Mouse (Mus musculus) olfactory bulb, adult 2 months (tissue): ENCODE data around the gene Unc13d. TPM values are rescaled to one million over a fixed set of nuclear protein-coding genes. Genes with fewer than 3 reads are reported as not detected.
"Not testable (repeated sequence)": the region's sequence is repeated elsewhere in the genome, so short reads cannot be mapped to it uniquely, and the experiment has no call there.

Source experiments
- H3K27ac ChIP-seq: fragments of 200-500 bp; 2 replicates; pipeline ENCODE4 v1.5.1; 2012; ENCODE audit warnings: low read depth, low read length; ENCODE audit not compliant: insufficient read depth
- H3K4me1 ChIP-seq: fragments of 200-500 bp; 2 replicates; pipeline ENCODE4 v1.6.1; 2012; ENCODE audit warnings: low read length; ENCODE audit not compliant: control insufficient read depth, insufficient read depth
- H3K4me3 ChIP-seq: fragments of 200-500 bp; 2 replicates; pipeline ENCODE4 v1.5.1; 2012; ENCODE audit warnings: mild to moderate bottlenecking, low read depth, low read length, moderate library complexity; ENCODE audit not compliant: insufficient read depth
- CTCF ChIP-seq: fragments of 200-500 bp; IDR thresholded peaks from 2 replicates; pipeline ENCODE4 v1.5.1; 2012; ENCODE audit warnings: low read depth, mild to moderate bottlenecking, low read length, moderate library complexity; ENCODE audit not compliant: insufficient read depth
- POLR2A ChIP-seq: fragments of 200-500 bp; IDR thresholded peaks from 2 replicates; pipeline ENCODE4 v1.6.1; 2012; ENCODE audit warnings: mild to moderate bottlenecking, low read depth, low read length, moderate library complexity; ENCODE audit not compliant: insufficient read depth
- WGBS: fragments of 180-500 bp; shearing (Covaris S2); methylation state at CpG from one replicate; pipeline ENCODE4 v1.1.7; 2018; 5-methylcytosine and 5-hydroxymethylcytosine counted together
- polyA plus RNA-seq: library from polyadenylated mRNA; stranded (reverse); fragments of >200 nt; gene quantifications from 2 replicates; pipeline ENCODE4 v1.2.4, GENCODE M21; 2012; ENCODE audit warnings: low replicate concordance; ENCODE audit not compliant: missing spikeins, insufficient read depth, insufficient read length

Unc13d gene
- polyA plus RNA-seq, 1 experiment, result not detected

DNA sequence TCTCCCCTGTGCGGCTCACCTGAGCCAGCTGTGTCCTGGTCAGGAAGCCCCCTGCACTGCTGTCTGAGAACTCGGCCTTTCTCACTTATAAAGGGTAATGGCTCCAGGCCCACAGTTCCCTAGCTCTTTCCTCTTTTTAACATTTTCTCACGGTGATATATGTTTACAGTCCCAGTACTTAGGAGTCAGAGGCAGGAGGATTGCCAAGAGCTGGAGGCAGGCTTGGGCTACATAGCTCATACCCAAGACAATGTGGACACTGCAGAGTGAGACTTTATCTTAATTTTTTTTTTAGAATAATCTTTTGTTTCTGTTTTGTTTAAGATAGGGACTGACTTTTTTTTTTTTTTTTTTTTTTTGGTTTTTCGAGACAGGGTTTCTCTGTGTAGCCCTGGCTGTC, 24.7 kb upstream of the Unc13d start:
- peak overlapping the region; percentile 46; the same call in 1 of the 2 replicates for H3K27ac ChIP-seq
- H3K4me1 ChIP-seq, result peaks cover 19% of the 10 kb centered on the region
- 42% methylated on average over 4 of the region's 4 CpGs for WGBS
- no peak for TF ChIP-seq POLR2A
- no peak for TF ChIP-seq CTCF
- no peak overlapping the region for H3K4me3 ChIP-seq

GRCm38 (mm10) chr11:116101931-116102381, 24.2 kb upstream of the Unc13d start:
- Histone ChIP-seq H3K4me1 (peaks cover 18% of the 10 kb centered on the region), H3K4me3 (no peak overlapping the region), H3K27ac (peak overlapping the region; percentile 46; the same call in 1 of the 2 replicates)
- WGBS, result 47% methylated on average over 11 of the region's 11 CpGs
- TF ChIP-seq POLR2A, result no peak
- no peak for TF ChIP-seq CTCF

GRCm38 (mm10) chr11:116100839-116101238, 23.1 kb upstream of the Unc13d start:
- H3K4me3 ChIP-seq, result no peak overlapping the region
- TF ChIP-seq CTCF (no peak), POLR2A (no peak)
- 92% methylated on average over 7 of the region's 7 CpGs for WGBS
- H3K27ac ChIP-seq, result no peak overlapping the region
- H3K4me1 ChIP-seq, result peaks cover 13% of the 10 kb centered on the region

GRCm38 (mm10) chr11:116100385-116100784, 22.6 kb upstream of the Unc13d start:
- TF ChIP-seq POLR2A (no peak), CTCF (no peak)
- no peak overlapping the region for H3K27ac ChIP-seq
- 82% methylated on average over 6 of the region's 6 CpGs for WGBS
- peaks cover 13% of the 10 kb centered on the region for H3K4me1 ChIP-seq
- H3K4me3 ChIP-seq, result no peak overlapping the region

DNA sequence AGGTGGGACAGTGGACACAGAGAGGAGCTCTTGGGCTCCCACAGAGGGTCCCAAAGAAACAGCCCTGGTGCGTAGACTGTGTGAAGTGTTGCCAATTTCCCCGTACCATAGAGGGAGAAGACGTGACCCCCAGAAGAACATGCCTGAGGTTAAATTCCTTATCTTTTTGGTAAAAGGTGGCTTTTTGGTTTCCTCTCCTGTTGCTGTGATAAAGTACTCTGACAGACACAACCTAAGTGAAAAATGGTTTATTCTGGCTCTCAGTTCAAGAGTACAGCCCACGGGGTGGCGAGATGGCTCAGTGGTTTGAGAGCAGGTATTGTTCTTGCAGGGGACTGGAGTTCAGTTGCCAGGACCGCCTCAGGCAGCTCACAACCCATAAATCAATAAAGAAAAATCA, 21.7 kb upstream of the Unc13d start:
- no peak overlapping the region for H3K4me3 ChIP-seq
- H3K4me1 ChIP-seq, result peaks cover 12% of the 10 kb centered on the region
- no peak for TF ChIP-seq POLR2A
- TF ChIP-seq CTCF, result no peak
- H3K27ac ChIP-seq, result no peak overlapping the region
- WGBS, result 90% methylated on average over 6 of the region's 6 CpGs

DNA sequence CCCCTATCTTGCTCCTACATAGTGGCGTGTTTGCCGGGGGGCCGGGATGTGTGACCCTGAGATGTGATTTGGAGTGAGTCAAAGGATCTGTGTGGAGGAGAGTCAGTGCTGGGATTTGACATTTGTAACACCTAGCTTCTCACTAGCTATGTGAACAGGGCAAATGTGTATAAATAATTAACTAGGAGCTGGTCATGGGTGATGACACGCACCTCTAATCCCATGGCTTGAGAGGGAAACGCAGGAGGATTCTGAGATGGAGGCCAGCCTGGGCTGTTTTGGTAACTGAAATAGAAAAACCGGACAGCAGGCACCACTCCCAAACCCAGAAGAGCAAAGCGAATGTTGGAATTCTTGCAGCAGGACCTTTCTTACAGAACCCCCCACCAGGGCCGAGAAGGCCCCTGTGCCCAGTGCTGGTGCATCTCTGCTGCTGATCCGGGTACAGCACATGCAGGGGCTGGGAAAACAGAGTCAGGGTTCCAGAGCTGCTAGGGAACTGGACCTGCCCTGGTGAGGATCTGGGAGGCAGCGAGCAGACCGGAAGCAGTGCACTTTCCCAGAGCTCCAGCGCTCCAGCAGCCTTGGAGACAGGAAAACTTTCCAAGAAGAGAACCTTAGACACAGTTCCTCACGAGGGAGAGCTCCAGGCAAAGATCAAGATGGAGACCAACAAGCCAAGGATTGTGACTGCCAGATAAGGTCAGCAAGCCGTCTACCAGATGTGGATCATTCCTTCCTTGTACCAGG, 21.1 kb upstream of the Unc13d start:
- no peak for TF ChIP-seq CTCF
- TF ChIP-seq POLR2A, result no peak

DNA sequence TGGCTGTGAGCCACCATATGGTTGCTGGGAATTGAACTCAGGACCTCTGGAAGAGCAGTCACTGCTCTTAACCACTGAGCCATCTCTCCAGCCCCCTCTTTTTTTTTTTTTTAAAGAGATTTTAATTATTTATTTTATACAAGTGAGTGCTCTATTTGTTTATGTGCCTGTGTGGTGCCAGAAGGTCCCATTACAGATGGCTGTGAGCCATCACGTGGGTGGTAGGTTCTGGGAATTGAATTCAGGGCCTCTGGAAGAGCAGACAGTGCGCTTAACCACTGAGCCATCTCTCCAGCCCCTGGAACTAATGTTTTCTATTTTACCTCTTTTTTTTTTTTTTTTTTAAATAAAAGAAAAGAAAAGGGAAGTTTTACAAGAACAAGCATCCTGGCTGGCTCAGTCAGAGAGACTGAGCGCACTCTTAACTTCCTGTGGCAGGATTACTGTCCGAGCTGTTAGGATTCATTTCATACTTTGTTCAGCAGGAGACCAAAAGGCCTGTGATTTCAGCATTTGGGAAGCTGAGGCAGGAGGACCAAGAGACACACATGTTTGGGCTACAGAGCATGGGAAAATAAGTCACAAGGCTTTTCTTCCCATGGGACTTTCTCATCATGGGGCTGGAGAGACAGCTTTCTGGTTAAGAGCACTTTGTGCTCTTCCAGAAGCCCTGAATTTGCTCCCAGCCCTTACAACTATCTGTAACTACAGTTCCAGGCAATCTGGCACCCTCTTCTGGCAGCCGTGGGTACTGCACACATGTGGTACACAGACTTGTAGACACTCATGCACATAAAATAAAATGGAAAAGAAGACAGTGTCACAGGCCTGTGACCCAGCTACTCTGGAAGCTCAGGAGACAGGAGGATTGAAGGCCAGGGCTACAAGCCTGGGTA, 18.7 kb upstream of the Unc13d start:
- Histone ChIP-seq H3K4me1 (no peaks in the 10 kb centered on the region; the same call in 1 of the 2 replicates), H3K27ac (no peak overlapping the region), H3K4me3 (no peak overlapping the region)
- WGBS, result 94% methylated on average over 5 of the region's 5 CpGs
- TF ChIP-seq POLR2A (no peak), CTCF (no peak)

More for the DNA sequence above, 21.1 kb upstream of the Unc13d start:
- 83% methylated on average over 14 of the region's 14 CpGs for WGBS
- Histone ChIP-seq H3K4me3 (no peak overlapping the region), H3K4me1 (peaks cover 6% of the 10 kb centered on the region), H3K27ac (no peak overlapping the region)

GRCm38 (mm10) chr11:116095573-116095972, 17.8 kb upstream of the Unc13d start:
- Histone ChIP-seq H3K4me1 (no peaks in the 10 kb centered on the region; the same call in 1 of the 2 replicates), H3K4me3 (no peak overlapping the region), H3K27ac (no peak overlapping the region)
- no peak for TF ChIP-seq POLR2A
- no peak for TF ChIP-seq CTCF
- WGBS, result 68% methylated on average over 3 of the region's 3 CpGs

- 71% methylated on average over 16 of the region's 16 CpGs for WGBS
- no peak overlapping the region for H3K4me3 ChIP-seq
- no peaks in the 10 kb centered on the region for H3K4me1 ChIP-seq
- TF ChIP-seq CTCF, result no peak
- TF ChIP-seq POLR2A, result no peak
- H3K27ac ChIP-seq, result no peak overlapping the region
Measured at GRCm38 (mm10) chr11:116093771-116094565, 16.2 kb upstream of the Unc13d start.

DNA sequence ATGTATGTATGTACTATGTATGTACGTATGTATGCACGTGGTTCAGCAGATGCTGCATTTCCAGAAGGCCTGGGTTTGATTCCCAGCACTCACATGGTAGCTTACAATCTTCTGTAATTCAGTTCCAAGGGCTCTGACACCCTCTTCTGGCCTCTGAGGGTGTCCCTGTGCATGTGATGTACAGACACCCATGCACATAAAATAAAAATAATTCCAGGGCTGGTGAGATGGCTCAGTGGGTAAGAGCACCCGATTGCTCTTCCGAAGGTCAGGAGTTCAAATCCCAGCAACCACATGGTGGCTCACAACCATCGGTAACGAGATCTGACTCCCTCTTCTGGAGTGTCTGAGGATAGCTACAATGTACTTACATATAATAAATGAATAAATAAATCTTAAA, 15.2 kb upstream of the Unc13d start:
- WGBS, result 93% methylated on average over 6 of the region's 6 CpGs
- H3K27ac ChIP-seq, H3K4me1 ChIP-seq, H3K4me3 ChIP-seq: not testable (repeated sequence)
